Mouse (Mus musculus) erythroblast, adult 5-6 weeks (primary cell): ENCODE results near the gene Bicd2. TPM values are rescaled to one million over a fixed set of nuclear protein-coding genes. Genes with fewer than 3 reads are reported as not detected.
A peak's percentile ranks its signal among the peaks of the same experiment; 100 is the strongest.

Experiments used
- ATAC-seq: replicated peaks from 2 replicates; pipeline ENCODE4 v1.8.0; 2016; ENCODE audit warnings: moderate number of reproducible peaks, mild to moderate bottlenecking, moderate TSS enrichment, inconsistent platforms; ENCODE audit not compliant: poor library complexity, low FRiP score, severe bottlenecking
- total RNA-seq, 2 experiments: library from RNA; stranded (forward) in 1 of 2; stranded (reverse) in 1 of 2; fragments of 150-400 nt in 1 of 2; fragments of 200-764, 138-1000 nt in 1 of 2; gene quantifications; 2 replicates each; pipeline versions ENCODE4 v1.2.3 to v1.2.4; 2015 to 2017; ENCODE audit warnings: low replicate concordance in 2 of 2

Gene Bicd2
- 4.4 and 6.3 TPM in 2 replicates for total RNA-seq (2015; ENCODE audit: low replicate concordance)
- 9.1 and 15.9 TPM in 2 replicates for total RNA-seq (2017; ENCODE audit: low replicate concordance)

GRCm38 (mm10) chr13:49341012-49341830 is at the start of gene Bicd2:
Bicd2 (plus strand) TSS chr13:49341585.
- peak; percentile 89 for ATAC-seq

DNA sequence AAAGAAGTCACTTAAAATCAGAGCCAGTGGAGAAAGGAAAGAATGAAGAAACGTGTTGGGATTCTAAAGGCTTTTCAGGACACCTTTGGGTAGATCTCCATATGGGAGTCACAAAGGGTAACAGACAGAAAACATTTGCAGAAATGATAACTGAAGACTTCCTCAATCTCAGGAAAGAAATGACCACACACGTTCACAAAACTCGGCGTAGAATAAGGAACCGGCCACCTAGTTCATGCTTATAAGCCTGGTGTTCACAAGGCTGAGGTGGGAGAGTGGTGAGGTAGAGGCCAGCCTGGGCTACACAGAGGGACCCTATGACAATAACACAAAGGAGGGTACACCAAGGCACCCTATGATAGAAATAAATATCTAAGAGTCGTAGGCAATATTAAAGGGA is 49.4 kb upstream of the Bicd2 start:
- ATAC-seq, result no peak

DNA sequence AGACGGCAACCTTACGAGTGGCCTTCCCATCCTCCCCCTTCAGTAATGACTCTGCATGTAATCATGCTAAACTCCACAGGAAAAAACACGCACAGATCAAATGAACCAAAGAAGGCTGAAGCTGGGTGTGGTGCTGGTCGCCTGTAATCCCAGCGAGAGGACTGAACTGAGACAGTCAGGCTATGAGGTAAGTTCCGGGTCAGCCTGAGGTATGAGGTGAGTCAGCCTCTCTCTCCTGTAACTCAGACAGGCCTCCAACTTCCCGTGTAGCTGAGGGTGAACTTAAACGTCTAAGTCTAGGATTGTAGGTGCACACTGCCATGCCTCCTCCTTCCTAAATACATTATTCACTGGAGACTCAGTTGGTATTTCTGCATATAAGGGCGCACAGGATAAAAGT is 47.3 kb upstream of the Bicd2 start:
- ATAC-seq, result no peak

GRCm38 (mm10) chr13:49296270-49296669 is 45.1 kb upstream of the Bicd2 start:
- ATAC-seq, result no peak

DNA sequence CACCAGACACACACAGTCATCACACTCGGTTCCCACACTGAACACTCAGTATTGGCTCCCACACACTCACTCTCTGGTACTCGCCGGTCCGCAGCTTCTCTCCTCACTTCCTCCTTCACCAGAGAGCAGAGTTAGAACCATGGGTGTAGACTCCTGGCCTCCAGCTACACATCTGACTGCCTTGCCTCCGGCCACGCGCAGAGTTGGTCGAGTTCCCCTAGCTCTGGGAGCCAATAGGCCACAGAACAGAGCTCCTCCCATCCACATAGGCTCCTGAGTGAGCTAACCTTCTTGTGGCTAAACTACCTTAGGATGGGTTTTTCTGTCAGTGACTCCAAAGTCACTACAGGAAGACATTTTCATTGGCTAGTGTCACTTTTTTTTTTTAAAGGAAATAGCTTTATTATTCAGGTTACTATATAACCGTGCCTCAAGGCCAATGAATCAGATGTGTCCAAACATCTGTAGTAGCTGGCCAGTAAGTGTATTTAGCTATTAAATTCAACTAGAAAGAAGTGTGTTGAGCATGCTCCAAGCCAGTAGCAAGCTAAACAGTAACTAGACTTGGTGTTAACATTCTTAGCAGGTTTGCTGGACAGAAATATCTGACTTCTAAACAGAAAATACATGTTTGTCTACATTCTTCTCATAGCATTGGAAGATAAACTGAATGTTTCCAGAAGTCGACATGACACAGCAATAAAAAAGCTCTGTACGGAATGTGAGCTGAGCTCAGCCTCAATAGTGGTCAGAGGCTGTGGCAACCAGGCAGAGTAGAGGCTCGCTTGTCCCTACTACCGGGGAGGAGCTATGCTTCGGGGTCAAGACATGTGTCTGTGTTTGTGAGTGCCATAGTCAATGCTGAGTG is 42.6 kb upstream of the Bicd2 start:
- no peak for ATAC-seq

GRCm38 (mm10) chr13:49300771-49301170 is 40.6 kb upstream of the Bicd2 start:
- no peak for ATAC-seq

GRCm38 (mm10) chr13:49306771-49307310 is 34.5 kb upstream of the Bicd2 start:
- no peak for ATAC-seq

DNA sequence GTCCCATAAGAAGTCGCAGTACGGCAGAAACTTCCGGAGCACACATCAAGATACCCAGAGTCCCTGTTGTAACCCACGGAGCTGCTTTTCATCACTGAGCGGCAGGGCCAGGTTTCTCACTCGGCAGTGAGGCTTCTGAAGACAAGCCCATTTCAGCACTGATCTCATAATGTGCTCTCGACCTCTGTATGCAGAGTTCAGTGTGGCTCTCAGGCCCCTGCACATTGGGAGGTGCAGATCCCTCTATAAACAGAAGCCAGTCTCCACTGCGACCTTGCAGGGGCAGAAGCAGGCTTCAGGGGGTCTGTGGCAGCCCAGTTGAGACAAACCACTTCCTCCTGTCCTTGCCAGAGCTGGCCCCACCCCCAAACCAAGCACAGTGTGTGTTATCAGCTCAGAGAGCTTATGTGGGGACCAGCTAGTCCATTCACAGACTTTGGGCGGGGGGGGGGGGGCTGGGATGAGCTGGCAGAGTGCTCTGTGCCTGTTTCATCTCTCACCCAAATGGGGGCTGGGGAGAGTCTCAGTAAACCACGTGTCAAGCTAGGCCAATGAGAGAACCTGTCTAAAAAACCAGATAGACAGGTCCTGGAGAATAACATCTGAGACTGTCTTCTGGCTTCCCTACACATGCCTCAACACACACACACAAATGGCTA is 33.9 kb upstream of the Bicd2 start:
- no peak for ATAC-seq

- no peak for ATAC-seq
Measured at GRCm38 (mm10) chr13:49308206-49308605, 33.2 kb upstream of the Bicd2 start.

- 0 out of 2 replicates have a peak, but pooled peaks have one; percentile 40 for ATAC-seq
Measured at GRCm38 (mm10) chr13:49308861-49309403, 32.5 kb upstream of the Bicd2 start.

DNA sequence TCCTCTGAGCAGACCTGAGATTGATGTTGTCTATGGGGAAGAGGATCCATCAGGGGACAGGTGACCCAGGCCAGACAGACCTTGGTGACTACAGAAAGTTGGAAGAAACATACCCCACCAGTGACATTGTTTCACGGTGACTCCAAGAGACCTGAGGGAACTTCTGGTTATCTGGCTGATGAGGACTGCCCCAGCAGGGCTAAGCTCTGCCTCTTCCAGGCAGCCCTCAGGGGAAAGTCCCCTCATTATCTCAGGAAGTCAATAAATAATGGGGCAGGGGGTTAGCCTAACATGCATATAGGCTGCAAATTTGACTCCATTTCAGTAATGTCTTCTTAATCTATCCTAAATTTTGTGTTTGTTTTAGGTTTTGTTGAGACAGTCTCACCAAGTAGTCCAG is 31.9 kb upstream of the Bicd2 start:
- no peak for ATAC-seq

DNA sequence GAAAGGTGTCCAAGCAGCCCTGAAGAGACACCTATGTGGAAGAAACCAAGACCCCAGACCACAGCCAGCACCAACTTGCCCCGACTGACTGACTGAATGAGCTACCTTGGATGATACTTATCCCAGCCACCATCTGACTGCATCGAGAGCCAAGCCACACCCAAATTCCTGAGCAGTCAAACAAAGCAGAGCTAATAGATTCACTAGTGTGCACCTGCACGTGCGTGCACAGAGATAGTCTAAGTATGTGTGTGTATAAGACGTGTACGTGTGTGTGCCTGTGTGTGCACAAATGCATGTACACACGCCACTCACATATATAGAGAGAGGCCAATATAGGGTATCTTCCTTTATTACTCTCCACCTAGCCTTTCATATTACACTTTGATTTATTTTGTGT is 29.7 kb upstream of the Bicd2 start:
- ATAC-seq, result no peak

DNA sequence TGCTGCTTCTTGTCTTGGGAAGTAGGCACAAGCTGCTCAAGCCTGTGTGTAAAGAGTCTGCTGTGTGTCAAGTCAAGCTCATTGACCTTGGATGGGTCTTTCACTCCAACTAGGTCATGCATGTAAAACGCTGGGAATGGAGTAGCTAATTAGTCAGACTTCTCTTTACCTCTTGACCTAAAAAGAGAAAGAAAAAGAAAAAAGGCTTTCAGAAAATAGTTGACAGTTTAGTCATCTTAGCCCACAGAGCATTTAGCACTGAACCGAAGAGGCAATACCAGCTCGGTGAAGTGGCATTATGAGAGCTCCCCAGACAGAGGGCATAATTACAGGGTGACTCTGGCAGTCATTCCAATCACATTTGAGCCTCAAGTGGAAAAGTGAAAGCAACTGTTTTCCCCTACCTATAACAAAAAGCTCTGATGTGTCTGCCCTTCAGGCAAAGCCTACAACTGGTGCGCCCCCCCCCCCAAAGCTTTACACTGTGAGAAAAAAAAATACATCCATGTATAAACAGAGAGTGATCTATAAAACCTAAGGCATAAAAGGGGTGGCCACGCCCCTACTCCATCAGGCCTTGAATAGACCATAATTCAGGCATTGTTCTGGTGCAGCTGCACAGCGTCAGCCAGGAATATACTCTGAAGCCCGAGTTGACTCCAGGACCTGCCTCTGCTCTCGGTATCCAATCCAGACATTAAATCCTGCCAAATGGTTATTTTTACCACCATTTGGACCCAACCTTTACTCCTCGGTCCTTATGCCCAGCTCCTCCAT is 24.8 kb upstream of the Bicd2 start:
- no peak for ATAC-seq

DNA sequence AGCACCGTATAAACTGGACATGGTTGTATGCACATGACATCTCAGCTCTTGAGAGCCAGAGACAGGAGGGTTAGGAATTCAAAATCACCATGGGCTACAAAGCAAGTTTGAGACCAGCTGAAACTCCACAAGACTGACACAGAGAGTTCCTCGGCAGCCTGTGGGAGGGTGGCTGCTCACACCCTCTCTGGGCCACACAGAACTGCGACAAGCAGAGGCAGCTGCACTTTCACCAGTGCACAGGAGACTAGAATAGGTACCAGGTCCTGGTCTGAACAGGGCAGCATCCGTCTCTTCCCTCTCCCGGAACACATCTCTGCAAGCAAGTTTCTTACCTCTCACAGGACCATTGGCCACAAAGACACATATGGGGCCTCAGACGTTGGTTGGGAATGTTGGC is 23.9 kb upstream of the Bicd2 start:
- no peak for ATAC-seq

DNA sequence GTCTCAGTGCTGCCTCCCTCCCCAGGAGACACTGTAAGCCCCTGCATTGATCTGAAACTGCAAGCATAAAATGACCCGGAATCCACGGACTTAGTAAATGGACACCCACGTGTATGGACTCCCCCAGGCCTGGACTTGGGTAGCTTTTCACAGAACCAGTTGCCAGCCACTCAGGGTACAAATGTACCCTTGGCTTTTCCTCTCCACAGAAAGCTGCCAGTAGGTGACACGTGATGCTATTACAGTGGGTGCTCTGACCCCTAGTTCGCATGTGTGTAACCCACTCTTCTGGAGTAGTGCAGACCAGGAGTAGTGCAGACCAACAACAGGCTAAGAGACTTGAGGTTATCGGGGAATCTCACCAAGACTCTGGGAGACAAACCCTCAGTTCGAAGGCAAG is 23.5 kb upstream of the Bicd2 start:
- no peak for ATAC-seq

GRCm38 (mm10) chr13:49320040-49320439 is 21.3 kb upstream of the Bicd2 start, which contains the start of gene Fgd3:
Fgd3 (minus strand) TSS chr13:49320311.
- 0 out of 2 replicates have a peak, but pooled peaks have one; percentile 38 for ATAC-seq

DNA sequence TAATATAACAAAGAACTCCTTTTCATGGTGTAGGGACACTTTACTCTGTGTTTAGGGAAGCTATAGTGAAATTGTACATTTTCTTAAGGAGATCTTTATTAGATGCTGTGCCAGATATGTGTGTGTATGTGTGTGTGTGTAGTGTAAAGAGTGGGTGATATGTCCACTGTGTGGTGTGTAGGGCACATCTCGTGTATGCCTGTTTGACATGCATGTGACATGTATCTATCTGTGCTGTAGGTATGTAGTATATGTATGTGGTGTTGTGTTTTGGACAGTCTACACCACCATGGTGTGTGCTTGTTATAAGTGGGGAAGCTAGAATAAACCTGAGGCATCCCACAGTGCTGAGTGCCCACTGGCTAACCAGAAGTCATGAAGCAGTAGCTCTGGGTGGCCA is 20.9 kb upstream of the Bicd2 start:
- no peak for ATAC-seq

DNA sequence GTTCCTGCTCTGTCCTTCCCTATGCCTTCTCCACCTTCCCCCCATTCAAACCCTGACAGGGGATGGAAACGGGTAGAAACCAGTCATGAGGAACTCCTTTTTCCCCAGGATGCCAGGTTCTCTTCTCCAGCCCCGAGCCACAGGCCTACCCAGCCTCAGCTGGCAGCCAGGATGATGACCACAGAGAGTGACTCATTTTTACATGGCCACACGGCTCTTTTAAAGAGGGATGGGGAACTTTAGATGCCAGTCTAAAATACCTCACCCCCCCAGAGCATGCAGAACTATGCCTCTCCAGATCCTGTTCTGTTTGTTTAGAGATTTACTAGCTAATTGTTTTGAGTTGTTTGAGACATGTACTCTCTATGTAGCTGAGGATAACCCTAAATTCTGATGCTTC is 19.9 kb upstream of the Bicd2 start:
- no peak for ATAC-seq

GRCm38 (mm10) chr13:49322169-49322568 is 19.2 kb upstream of the Bicd2 start:
- ATAC-seq, result no peak
